Mouse (Mus musculus) retina, postnatal 1 day (tissue): ENCODE data around the gene Gm27029.
A peak's percentile ranks its signal among the peaks of the same experiment; 100 is the strongest.
"Not testable (repeated sequence)": the region's sequence is repeated elsewhere in the genome, so short reads cannot be mapped to it uniquely, and the experiment has no call there.

ENCODE experiments used
- DNase-seq: peaks from one replicate; pipeline ENCODE4 v3.0.0-alpha.2; 2012

Gene Gm27029

GRCm38 (mm10) chr11:101418991-101419390 is 5.6 kb downstream of the Gm27029 start:
- no peak for DNase-seq

- peak; percentile 92 for DNase-seq
Measured at GRCm38 (mm10) chr11:101417101-101417855, 7.3 kb downstream of the Gm27029 start, which contains the start of gene Aarsd1. Gene Aarsd1, minus strand, starts transcription at chr11:101417615.

GRCm38 (mm10) chr11:101416433-101417100 is 8.0 kb downstream of the Gm27029 start:
- DNase-seq = peak; percentile 20

- DNase-seq = no peak
Measured at GRCm38 (mm10) chr11:101415306-101415705, 9.3 kb downstream of the Gm27029 start.

- DNase-seq = peak; percentile 84
Measured at GRCm38 (mm10) chr11:101395110-101395509, 29.5 kb downstream of the Gm27029 start.

GRCm38 (mm10) chr11:101381817-101382216 is 42.8 kb downstream of the Gm27029 start:
- DNase-seq = peak; percentile 27

- no peak for DNase-seq
Measured at GRCm38 (mm10) chr11:101378926-101379325, 45.7 kb downstream of the Gm27029 start.

- not testable (repeated sequence) for DNase-seq
Measured at GRCm38 (mm10) chr11:101378196-101378595, 46.4 kb downstream of the Gm27029 start.

GRCm38 (mm10) chr11:101374421-101374938 is 50.1 kb downstream of the Gm27029 start:
- DNase-seq = no peak

GRCm38 (mm10) chr11:101370141-101370540 is 54.5 kb downstream of the Gm27029 start:
- no peak for DNase-seq

- no peak for DNase-seq
Measured at GRCm38 (mm10) chr11:101367326-101367935, 57.2 kb downstream of the Gm27029 start, which contains the start of gene G6pc. Gene G6pc, plus strand, starts transcription at chr11:101367561.

GRCm38 (mm10) chr11:101364531-101364931 is 60.1 kb downstream of the Gm27029 start:
- no peak for DNase-seq

GRCm38 (mm10) chr11:101360651-101361113 is 63.9 kb downstream of the Gm27029 start:
- no peak for DNase-seq

- no peak for DNase-seq
Measured at GRCm38 (mm10) chr11:101359776-101360175, 64.8 kb downstream of the Gm27029 start.

GRCm38 (mm10) chr11:101357505-101358182 is 67.0 kb downstream of the Gm27029 start:
- no peak for DNase-seq
